Mouse (Mus musculus) urinary bladder, postnatal 36 days (tissue): ENCODE measurements at regions not wholly inside any gene's neighbourhood (a gene's known extent, or its start where the extent isn't known, plus 50 kb on each side); places are given as distances from the start of the nearest gene placed in this dataset.

Experiments used
- DNase-seq, 2 experiments: peaks; one replicate each; pipeline ENCODE4 v3.0.0; 2022; ENCODE audit warnings: low spot score in 2 of 2, mixed read lengths in 1 of 2

DNA sequence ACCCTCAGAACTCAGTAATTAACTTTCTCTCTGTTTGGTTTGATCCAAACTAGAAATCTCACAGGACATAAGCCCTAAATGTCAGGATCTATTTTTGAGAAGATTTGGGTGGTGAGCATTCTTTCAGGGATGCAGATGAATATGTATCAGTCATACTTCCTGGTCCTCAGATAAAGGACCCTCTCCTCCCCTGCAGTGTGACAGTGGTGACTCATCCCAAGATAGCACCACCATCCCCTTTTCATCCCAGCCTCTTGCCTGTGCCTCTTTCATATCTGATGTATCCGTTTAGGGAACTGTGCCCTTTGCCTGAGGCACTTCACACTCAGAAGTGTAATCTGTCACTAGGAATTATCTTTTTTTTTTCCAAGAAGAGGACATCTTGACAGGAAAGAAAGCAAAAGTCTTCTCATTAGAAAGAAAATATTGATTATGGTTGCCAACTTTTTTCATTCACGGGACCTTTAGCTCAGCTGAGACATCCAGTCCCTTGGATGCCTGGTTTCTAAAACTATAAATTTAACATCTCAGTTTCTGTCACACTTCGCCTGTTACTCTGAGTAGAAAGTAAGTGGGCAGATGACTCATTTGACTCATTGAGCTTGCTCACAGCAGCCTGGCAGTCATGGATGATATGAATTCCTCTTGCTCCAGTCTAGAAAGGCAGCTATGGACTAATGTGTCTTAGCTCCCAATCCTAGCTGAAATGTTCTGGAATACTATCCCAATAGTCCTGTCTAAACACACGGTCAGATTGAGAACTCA is 284.1 kb upstream of the Mctp2 start:
- DNase-seq: no peak

GRCm38 (mm10) chr7:72592110-72592509 is 285.7 kb upstream of the Mctp2 start:
- DNase-seq: no peak

DNA sequence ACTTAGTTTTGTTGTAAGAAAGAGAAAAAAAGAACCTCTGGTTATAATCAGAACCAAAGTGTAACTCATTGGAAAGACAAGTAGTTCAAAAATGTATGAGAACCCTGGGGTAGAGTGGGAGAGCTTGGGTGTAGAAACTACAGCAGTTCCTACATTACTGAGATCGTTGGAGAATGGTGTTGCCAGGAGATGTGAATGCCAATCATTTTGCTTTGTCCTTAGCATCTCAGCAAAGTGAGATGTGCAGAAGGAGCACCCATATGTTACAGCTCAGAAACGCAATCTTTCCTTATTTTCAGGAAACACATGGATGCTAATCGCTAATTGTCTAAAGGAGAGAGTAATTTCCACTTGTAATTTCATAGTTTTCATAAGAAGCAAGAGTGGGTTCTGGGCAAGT is 286.2 kb upstream of the Mctp2 start:
- DNase-seq: no peak

- no peak for DNase-seq
These were observed 286.9 kb upstream of the Mctp2 start for GRCm38 (mm10) chr7:72593259-72593658.

DNA sequence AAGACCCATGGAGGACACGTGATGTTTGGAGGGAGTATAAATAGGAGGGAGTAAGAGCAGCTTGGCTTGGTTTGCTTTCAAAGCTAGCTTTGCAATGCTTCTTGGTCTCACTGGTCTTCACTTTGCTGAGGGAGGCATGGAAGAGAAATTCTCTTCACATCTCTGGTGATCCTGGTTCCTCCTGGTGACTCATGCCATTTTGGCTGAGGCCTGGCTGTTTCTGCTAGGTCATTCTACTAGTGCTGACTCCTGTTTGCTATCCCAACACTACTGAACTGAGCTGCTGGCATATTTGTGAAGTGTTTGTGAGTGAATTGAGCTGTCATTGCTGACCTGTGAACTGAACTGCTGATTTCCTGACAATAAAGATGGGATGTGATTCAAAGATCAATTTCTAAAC is 288.3 kb upstream of the Mctp2 start:
- no peak for DNase-seq

GRCm38 (mm10) chr7:72596985-72597384 is 290.6 kb upstream of the Mctp2 start:
- DNase-seq: no peak

DNA sequence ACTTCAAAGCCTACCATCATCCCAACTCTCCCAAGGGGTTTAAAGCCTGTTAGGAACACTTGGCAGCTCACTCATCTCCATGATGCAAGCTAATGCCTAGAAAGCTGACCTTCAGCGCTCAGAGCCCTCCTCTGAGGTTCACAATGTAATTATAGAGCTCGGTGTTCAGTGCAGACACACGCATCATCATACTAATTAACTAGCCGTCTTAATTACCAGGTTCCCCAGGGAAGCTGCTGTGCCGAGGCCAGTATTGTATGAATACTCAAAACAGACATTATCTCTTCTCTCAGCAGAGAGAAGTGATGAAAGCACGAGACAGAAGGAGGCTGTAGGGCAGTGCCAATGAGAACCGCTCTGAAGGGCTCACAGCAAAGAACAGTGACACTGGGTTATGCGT is 295.5 kb upstream of the Mctp2 start:
- no peak for DNase-seq

DNA sequence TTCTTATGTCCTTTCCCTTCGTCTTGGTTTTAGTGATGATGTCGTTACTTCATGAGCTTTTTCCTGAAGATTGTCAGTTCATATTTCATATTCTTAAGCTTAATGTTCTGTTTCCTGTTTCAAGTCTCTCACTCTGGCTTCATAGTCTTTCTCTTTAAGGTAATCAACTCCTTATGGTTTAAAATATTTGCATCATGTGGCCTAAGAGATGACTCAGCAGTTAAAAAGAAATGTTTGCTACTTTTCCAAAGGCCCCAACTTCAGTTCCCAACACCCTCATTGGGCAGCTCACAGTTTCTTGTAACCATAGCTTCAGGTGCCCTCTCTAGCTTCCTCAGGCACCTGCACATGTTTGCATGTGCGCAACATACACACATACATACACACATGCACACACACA is 303.4 kb upstream of the Mctp2 start:
- no peak for DNase-seq

DNA sequence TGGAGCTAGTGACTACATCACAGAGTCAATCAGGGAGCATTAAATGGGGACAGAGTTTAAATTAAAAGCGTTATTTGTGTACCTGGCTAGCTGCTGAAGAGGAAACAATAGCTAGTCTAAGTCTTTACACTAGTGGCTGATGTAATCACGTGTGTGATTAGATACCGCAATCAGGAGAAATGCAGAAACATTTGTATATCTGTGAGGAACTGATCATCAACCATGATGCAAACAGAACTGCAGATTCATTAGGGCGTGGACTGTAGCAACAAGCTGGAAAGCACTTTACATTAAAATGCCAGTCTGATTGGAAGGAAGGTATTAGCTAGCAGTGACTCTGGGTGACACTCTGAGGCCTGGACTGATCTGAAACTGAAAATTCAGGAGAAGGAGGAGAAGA is 308.8 kb upstream of the Mctp2 start:
- DNase-seq: no peak

- DNase-seq: no peak
These were observed 321.0 kb upstream of the Mctp2 start for GRCm38 (mm10) chr7:72627369-72627768.

DNA sequence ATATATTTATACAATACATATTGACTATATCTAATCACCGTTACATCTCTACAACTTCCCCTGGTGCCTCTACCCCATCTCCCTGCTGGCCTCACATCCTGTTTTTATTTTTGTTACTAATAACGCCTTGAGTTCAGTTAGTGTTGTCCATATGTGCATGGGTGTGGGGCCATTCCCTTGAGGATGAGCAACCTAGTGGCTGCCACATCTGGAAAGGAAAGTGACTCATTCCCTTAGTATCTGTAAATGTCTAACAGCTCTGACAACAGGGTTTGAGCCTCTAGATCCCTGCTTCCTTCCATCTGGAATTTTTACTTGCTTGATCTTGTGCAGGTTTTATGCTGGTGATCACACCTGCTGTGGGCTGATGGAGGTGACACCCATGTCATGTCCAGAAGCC is 333.2 kb upstream of the Mctp2 start:
- DNase-seq: no peak

- DNase-seq: no peak
These were observed 368.6 kb upstream of the Mctp2 start for GRCm38 (mm10) chr7:72675018-72675417.

DNA sequence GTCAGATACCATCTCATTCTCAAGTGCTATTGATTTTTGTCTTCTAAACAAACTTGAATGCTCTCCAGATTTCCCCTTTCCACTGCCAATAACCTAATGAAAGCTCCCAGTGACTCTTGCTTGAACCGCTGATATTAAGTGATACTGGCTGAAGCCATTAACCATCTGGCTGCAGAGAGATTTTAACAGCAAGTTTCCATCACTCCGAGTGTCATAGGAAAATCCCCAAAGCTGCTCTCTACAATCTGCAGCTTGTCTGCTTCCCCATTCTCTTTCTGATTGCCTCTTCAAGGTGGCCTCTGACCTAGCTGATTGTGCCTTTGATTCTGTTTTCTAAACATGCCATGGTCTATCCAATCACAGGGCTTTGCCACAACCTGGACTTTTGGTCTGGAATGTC is 379.4 kb upstream of the Mctp2 start:
- DNase-seq: no peak

DNA sequence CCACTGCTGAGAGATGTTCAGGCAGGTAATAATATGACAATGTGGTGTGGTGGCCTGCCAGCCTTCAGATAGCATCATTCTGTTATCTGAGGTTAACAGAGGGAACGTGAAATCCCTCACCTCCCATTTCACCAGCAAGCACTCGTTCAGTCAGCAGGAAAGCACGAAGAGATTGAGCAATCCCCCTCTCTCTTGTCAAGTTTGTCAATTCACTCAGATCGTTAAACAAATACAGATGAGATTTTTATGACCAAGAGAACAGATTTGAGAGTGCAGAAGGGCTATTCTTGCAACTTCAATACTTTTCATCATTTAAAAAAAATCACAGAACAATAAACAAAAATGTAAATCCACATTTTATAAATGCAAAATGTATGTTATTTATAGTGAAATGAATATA is 380.9 kb upstream of the Mctp2 start:
- DNase-seq: no peak

DNA sequence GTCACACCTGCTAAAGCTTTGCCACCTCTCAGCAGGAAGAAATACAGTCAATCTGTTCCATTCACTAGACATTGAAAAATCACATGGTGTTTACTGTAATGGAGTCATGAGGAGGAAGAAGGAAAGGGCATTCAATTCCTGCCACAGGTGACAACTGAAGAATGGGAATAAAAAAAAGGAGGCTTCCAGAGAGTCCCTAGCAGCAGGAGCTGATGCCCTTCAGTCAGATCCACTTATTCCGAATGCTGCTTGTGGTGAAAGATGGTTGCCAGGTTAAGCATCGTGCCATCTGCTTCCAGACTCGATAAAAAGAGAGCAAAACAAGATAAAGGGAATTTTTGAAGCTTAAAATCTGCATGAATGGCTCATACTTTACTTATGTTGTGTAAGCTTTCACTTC is 385.0 kb upstream of the Mctp2 start:
- DNase-seq: no peak

DNA sequence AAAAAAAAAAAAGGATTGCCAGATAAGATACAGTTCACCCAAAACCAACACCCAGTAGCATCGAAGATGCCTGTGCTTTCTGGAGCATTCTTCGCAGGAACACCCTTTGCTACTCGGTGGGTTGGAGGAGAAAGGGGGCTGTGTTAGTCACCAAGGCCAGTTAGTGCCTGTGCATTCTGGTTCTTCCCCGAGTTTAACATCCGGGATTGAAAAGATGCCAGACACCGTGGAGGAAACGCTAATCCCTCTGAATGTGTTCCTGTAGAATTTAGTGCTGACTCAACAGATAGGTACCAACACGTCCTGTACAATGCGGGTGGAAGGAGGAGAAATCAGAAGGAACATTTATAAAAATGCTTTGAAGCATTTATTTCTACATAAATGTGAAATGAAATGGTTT is 385.5 kb upstream of the Mctp2 start:
- DNase-seq: no peak

- DNase-seq: no peak
These were observed 390.3 kb upstream of the Mctp2 start for GRCm38 (mm10) chr7:72696736-72697135.

GRCm38 (mm10) chr7:72703652-72704341 is 397.4 kb upstream of the Mctp2 start:
- DNase-seq: no peak

GRCm38 (mm10) chr7:72711193-72712131 is 405.1 kb upstream of the Mctp2 start:
- DNase-seq: no peak

- no peak for DNase-seq
These were observed 409.0 kb upstream of the Mctp2 start for GRCm38 (mm10) chr7:72715401-72715800.

DNA sequence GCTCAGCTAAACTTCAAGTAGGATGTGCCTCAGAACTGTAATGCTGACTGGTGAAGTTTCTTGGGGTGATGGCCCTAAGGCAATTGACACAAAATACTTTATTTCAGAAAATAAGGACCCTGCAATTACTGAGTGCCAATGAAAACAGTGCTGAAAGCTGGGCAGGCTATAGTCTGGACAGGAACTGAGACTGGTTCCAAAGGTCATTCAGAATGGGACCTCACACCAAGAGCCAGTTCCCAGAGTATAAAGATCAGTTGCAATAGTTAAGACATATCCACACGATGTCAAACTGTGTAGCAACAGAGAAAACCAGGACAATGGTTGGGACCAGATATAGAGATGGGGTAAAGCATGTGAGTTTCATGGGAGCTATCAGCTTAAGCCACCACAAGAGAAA is 409.6 kb upstream of the Mctp2 start:
- DNase-seq: no peak

- DNase-seq: no peak
These were observed 419.9 kb upstream of the Mctp2 start for GRCm38 (mm10) chr7:72726214-72726854.
